Mouse (Mus musculus): ENCODE data around the gene Dbx1.

GRCm38 (mm10) chr7:49599950-49600349 lies 36.7 kb downstream of the Dbx1 start:
- TF ChIP-seq CTCF (IDR thresholded peaks at IDR 0.05; ENCODE audit: low read depth) (no peak), EP300 (optimal IDR thresholded peaks at IDR 0.05) (no peak)

Data from stomach, postnatal 0 days (tissue).